Mouse (Mus musculus) embryonic facial prominence, embryonic 14.5 days (tissue): ENCODE measurements at regions not wholly inside any gene's neighbourhood (a gene's known extent, or its start where the extent isn't known, plus 50 kb on each side); places are given as distances from the start of the nearest gene placed in this dataset.

ENCODE experiments used
- ATAC-seq: fragments of 200-750 bp; cut with Nextera tagmentation; 2 replicates; pipeline ENCODE4 v1.8.0; 2017; ENCODE audit warnings: low read depth, moderate number of reproducible peaks, moderate TSS enrichment
- DNase-seq: peaks from one replicate; pipeline ENCODE4 v3.0.0-alpha.2; 2015; ENCODE audit warnings: low spot score
- H3K27ac ChIP-seq: fragments of 300-500 bp; sonication (generic); replicated peaks from 2 replicates; pipeline ENCODE4 v1.5.1; 2014; ENCODE audit warnings: low read depth, mild to moderate bottlenecking, low read length, moderate library complexity
- H3K27me3 ChIP-seq: fragments of 300-500 bp; sonication (generic); replicated peaks from 2 replicates; pipeline ENCODE4 v1.6.1; 2014; ENCODE audit warnings: low read length; ENCODE audit not compliant: control insufficient read depth, insufficient read depth
- H3K36me3 ChIP-seq: fragments of 300-500 bp; sonication (generic); 2 replicates; pipeline ENCODE4 v1.6.1; 2014; ENCODE audit warnings: low read length, mixed read lengths; ENCODE audit not compliant: control insufficient read depth, insufficient read depth
- H3K4me1 ChIP-seq: fragments of 300-500 bp; sonication (generic); 2 replicates; pipeline ENCODE4 v1.6.1; 2014; ENCODE audit warnings: antibody characterized with exemption, low read length; ENCODE audit not compliant: control insufficient read depth, insufficient read depth
- H3K4me2 ChIP-seq: fragments of 300-500 bp; sonication (generic); 2 replicates; pipeline ENCODE4 v1.6.1; 2014; ENCODE audit warnings: low read depth, mild to moderate bottlenecking, low read length, moderate library complexity, mixed read lengths
- H3K4me3 ChIP-seq: fragments of 300-500 bp; sonication (generic); 2 replicates; pipeline ENCODE4 v1.5.1; 2014; ENCODE audit warnings: low read depth, mild to moderate bottlenecking, low read length
- H3K9ac ChIP-seq: fragments of 300-500 bp; sonication (generic); 2 replicates; pipeline ENCODE4 v1.6.1; 2014; ENCODE audit warnings: low read depth, mild to moderate bottlenecking, low read length, moderate library complexity, mixed read lengths
- H3K9me3 ChIP-seq: fragments of 300-500 bp; sonication (generic); 2 replicates; pipeline ENCODE4 v1.6.1; 2016; ENCODE audit warnings: low read length; ENCODE audit not compliant: control insufficient read depth
- WGBS: fragments of 180-500 bp; shearing (Covaris S2); extraction: QIAGEN DNeasy Blood & Tissue Kit; methylation state at CpG from one replicate; pipeline ENCODE4 v1.1.7; 2014; 5-methylcytosine and 5-hydroxymethylcytosine counted together

DNA sequence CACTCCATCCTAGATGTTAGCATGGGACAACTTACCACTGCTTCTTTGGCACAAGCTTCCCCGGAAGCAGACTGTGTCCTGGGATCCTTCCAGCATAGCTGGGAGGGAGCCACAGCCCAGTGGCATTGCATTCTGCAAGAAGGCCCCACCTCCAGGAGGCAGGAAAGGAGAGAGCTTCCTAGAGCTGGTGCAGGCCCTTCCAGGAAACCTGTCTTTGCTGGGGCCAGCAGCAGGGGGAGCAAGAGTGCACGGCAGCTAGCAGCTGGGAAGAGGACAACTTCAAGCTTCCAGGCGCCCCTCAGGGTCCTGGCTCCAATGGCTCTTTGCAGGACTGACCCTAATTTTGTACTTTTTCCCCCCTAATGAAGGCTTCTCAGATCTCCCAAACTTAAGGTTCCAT is 115.4 kb upstream of the Sorcs3 start:
- Histone ChIP-seq H3K27me3 (no peaks in the 10 kb centered on the region), H3K27ac (no peak overlapping the region), H3K9me3 (0 out of 2 replicates have a peak, but pooled peaks cover 13% of the 10 kb centered on the region), H3K4me1 (no peaks in the 10 kb centered on the region), H3K4me2 (no peak overlapping the region), H3K4me3 (no peak overlapping the region), H3K36me3 (no peaks in the 10 kb centered on the region), H3K9ac (no peak overlapping the region)
- DNase-seq (peak; percentile 9), ATAC-seq (no peak)
- WGBS: 36% methylated on average over 3 of the region's 3 CpGs

DNA sequence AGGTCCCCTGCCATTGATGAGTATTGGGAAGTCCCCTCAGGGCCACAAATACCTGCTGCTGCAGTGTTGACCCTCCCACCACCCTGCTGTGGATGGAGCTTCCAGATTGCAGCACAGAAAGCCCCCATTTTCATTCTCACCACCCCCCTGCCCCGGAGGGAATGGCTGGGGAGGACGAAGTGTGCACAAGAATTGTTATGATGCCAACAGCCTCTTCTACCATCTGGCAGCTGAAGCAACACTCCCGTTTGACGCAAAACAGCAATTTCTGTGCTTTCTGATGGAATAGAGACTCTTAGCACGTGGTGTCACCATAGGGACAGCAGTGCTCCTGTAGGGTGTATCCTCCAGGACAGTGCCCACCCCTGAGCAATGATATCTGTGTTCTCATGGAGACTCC is 108.5 kb upstream of the Sorcs3 start:
- H3K4me2 ChIP-seq: no peak overlapping the region
- no peaks in the 10 kb centered on the region for H3K4me1 ChIP-seq
- H3K4me3 ChIP-seq: no peak overlapping the region
- no peak for ATAC-seq
- 71% methylated on average over 5 of the region's 5 CpGs for WGBS
- H3K27ac ChIP-seq: no peak overlapping the region
- H3K27me3 ChIP-seq: no peaks in the 10 kb centered on the region
- no peak overlapping the region for H3K9ac ChIP-seq
- 0 out of 2 replicates have a peak, but pooled peaks cover 8% of the 10 kb centered on the region for H3K9me3 ChIP-seq
- no peak for DNase-seq
- no peaks in the 10 kb centered on the region for H3K36me3 ChIP-seq

DNA sequence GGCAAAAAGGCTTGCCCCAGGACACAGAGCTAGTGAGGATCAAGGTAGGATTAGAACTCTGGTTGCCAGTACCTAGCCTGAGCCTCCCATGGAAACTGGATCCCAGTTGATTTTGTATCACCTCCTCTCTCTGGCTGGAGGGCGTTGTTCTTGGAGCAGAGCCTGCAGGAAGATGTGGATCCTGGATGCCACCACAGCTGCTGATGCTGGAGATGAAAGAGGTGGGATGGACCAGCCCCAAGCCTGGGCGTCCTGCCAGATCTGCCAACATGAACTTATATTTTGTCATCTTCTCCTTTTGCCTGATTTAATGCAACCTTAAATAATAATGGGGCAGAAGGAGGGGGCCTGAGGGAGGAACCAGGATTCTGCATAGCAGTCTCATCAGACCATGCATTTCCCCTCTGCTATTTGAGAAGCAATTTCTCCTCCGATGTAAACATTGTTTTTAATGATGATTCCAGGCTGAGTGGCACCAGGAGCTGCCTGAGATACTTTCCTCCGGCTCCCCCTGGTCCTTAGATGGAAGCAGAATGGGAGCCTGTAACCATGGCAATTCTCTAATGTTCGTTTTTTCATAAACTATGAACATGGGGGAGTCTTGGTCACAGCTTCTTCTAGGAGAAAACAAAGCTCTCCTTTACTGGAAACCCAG is 107.8 kb upstream of the Sorcs3 start:
- 49% methylated on average over 5 of the region's 5 CpGs for WGBS
- ATAC-seq (0 out of 2 replicates have a peak, but pooled peaks have one; percentile 37), DNase-seq (peak; percentile 57)
- no peak overlapping the region for H3K27ac ChIP-seq
- H3K9me3 ChIP-seq: 0 out of 2 replicates have a peak, but pooled peaks cover 8% of the 10 kb centered on the region
- H3K27me3 ChIP-seq: no peaks in the 10 kb centered on the region
- H3K4me3 ChIP-seq: no peak overlapping the region
- no peak overlapping the region for H3K4me2 ChIP-seq
- H3K36me3 ChIP-seq: no peaks in the 10 kb centered on the region
- no peaks in the 10 kb centered on the region for H3K4me1 ChIP-seq
- no peak overlapping the region for H3K9ac ChIP-seq

DNA sequence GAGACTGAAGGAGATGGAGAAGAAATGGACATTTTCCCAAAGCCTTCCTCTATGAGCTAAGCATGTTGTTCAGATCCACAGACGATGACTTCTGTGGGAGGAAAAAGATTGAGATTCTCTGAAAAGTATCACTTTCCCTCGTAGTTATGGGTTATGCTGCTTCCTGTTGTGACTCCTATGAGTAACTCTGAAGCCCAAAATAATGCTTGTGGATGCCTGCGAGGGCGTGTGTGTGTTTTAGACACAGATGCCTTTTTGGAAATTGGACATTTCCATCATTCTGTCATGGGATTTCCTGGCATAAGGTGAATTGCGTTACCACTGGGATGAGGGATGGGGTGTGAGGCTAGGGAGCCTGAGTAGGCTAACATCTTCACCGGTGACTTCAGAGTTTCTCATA is 104.8 kb upstream of the Sorcs3 start:
- WGBS: 88% methylated on average over 6 of the region's 6 CpGs
- DNase-seq: no peak
- no peaks in the 10 kb centered on the region for H3K4me1 ChIP-seq
- H3K27me3 ChIP-seq: no peaks in the 10 kb centered on the region
- H3K9me3 ChIP-seq: no peaks in the 10 kb centered on the region
- no peak for ATAC-seq
- H3K4me3 ChIP-seq: no peak overlapping the region
- no peaks in the 10 kb centered on the region for H3K36me3 ChIP-seq
- no peak overlapping the region for H3K4me2 ChIP-seq
- no peak overlapping the region for H3K9ac ChIP-seq
- H3K27ac ChIP-seq: no peak overlapping the region

DNA sequence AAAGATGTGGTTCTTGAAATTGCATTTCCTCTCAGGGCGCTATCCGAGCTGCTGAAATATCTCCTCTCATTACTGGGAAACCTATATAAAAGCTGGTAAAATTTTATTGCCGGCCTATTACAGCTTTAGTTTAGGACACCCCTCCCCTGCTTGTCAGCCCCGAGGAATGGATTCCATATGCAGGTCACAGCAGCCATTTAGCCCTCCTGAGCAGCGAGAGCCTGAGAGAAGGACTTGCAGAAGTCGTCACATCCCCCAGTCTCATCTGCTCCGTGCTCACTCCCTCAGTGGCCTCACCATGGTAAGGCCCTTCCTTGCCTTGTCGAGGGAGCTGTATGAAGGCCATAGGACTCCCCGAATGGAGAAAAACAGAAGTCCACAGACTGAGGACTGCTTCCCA is 90.7 kb upstream of the Sorcs3 start:
- H3K4me3 ChIP-seq: no peak overlapping the region
- no peak overlapping the region for H3K9ac ChIP-seq
- H3K27ac ChIP-seq: no peak overlapping the region
- 48% methylated on average over 9 of the region's 9 CpGs for WGBS
- H3K27me3 ChIP-seq: no peaks in the 10 kb centered on the region
- ATAC-seq (no peak), DNase-seq (no peak)
- H3K9me3 ChIP-seq: no peaks in the 10 kb centered on the region
- no peaks in the 10 kb centered on the region for H3K4me1 ChIP-seq
- no peak overlapping the region for H3K4me2 ChIP-seq
- H3K36me3 ChIP-seq: no peaks in the 10 kb centered on the region

DNA sequence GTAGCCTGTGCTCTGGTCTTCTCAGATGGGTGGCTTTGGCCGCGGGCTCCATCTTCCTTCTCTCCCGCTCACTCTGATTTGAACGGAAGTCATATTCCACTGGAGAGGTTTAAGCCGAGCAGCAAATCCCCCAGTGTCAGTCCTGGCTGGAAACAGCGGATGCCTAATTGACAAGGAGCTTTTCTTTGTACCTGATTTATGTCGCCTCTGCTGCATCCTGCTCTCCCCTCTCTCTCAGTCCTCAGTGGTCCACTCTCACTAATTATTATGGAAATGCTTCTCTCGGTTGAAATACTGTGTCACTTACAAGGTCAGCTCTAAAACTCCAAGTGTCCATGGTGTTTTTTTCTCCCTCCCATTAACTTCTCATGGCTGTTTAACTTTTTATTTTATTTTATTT is 90.1 kb upstream of the Sorcs3 start:
- no peak overlapping the region for H3K9ac ChIP-seq
- WGBS: 70% methylated on average over 8 of the region's 8 CpGs
- ATAC-seq: no peak
- no peaks in the 10 kb centered on the region for H3K4me1 ChIP-seq
- no peak overlapping the region for H3K4me2 ChIP-seq
- H3K27ac ChIP-seq: no peak overlapping the region
- H3K27me3 ChIP-seq: no peaks in the 10 kb centered on the region
- no peak for DNase-seq
- H3K9me3 ChIP-seq: no peaks in the 10 kb centered on the region
- H3K4me3 ChIP-seq: no peak overlapping the region
- H3K36me3 ChIP-seq: no peaks in the 10 kb centered on the region

DNA sequence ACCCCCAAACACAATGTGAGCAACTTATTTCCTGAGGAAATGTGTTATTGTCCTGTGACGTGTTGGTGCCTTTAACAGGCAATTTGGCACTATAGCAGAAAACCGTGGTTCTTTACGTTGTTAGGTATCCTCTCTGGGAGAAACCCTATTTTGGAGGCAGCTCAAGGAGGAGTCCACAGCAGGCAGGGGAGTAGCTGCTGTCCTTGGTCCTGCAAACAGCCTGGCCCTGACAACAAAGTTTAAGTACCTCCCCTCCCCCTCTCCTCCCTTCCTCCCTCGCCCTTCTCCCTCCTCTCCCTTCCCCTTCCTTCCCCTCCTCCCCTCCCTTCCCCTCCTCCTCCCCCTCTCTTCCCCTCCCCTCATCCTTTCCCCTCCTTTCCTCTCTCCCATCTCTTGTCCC is 89.1 kb upstream of the Sorcs3 start:
- Histone ChIP-seq H3K9ac (no peak overlapping the region), H3K4me2 (no peak overlapping the region), H3K4me1 (no peaks in the 10 kb centered on the region), H3K9me3 (no peaks in the 10 kb centered on the region), H3K27me3 (no peaks in the 10 kb centered on the region), H3K36me3 (no peaks in the 10 kb centered on the region), H3K27ac (no peak overlapping the region), H3K4me3 (no peak overlapping the region)
- WGBS: 9% methylated on average over 4 of the region's 4 CpGs
- DNase-seq (peak; percentile 64), ATAC-seq (no peak)

DNA sequence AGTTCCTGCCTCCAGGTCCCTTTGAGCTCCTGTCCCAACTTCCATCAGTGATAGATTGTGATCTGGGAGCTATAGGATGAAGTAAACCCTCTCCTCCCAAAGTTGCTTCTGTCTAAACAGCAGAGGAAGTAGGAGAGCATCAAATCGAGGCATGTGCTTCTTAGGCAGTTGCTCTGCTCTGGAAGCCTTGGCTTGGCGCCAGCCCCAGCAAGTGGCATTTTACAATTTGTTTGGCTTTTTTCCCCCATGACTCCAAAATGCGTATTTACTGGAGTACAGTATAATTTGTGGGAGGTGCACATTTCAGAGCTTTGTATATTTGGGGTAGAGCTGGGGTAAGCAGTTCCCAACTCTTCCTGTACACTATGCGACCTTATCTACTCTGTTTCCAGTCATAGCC is 88.2 kb upstream of the Sorcs3 start:
- Histone ChIP-seq H3K4me2 (no peak overlapping the region), H3K9ac (no peak overlapping the region), H3K4me3 (no peak overlapping the region), H3K27ac (no peak overlapping the region), H3K27me3 (no peaks in the 10 kb centered on the region), H3K36me3 (no peaks in the 10 kb centered on the region), H3K4me1 (no peaks in the 10 kb centered on the region), H3K9me3 (no peaks in the 10 kb centered on the region)
- WGBS: 64% methylated on average over 4 of the region's 4 CpGs
- DNase-seq: peak; percentile 16
- no peak for ATAC-seq

DNA sequence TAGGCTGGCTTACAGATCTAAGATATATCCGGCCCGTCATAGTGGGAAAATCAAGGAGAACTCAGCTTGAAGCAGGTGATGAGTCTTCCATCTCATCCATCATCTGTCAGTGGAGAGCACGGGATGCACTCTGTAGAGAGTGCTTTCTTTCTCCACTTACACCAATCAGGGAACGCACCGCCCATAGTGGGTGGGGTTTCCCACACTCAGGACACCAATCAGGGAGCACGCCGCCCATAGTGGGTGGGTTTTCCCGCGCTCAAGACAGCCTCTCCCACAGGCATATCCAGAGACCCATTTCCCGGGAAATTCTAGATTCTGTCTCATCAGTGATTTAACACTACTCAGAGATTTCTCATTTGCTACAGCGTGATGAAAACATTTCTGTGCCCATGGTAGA is 83.5 kb upstream of the Sorcs3 start:
- Histone ChIP-seq H3K4me1 (no peaks in the 10 kb centered on the region), H3K4me3 (no peak overlapping the region), H3K27me3 (no peaks in the 10 kb centered on the region), H3K9ac (no peak overlapping the region), H3K4me2 (no peak overlapping the region), H3K36me3 (no peaks in the 10 kb centered on the region), H3K9me3 (no peaks in the 10 kb centered on the region), H3K27ac (no peak overlapping the region)
- no peak for DNase-seq
- ATAC-seq: no peak
- 84% methylated on average over 11 of the region's 11 CpGs for WGBS
